Mouse (Mus musculus): Measurements from ENCODE around the gene Dnm3.

DNA sequence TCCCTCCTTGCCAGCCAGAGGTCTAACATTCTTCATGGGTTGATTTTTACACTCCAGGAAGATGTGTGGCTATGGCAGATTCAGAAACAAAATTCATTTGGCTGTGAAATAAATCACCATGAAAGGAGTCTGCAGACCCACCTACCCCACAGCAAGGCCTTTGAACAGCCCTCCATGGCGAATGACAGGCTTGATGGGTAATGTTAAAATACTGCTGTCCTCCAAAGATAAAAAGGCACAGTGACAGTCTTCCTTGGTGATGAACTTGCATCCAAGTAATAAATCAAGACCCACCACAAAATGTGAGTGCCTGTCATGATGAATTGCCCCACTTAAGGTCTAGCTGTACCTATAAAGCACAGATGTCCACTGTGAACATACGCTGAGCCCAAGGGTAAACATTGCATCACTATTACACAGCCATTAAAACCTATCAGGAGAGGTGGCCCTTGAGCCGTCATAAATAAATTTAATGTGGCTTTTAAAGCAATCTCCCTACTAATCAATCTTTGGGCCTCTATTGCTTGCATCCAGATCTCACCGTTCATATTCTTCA, 131.3 kb downstream of the Dnm3 start:
- no peak for TF ChIP-seq CTCF (IDR thresholded peaks at IDR 0.05; ENCODE audit: extremely low read depth, insufficient read length, insufficient replicate concordance, low read depth, low read length)
- TF ChIP-seq POLR2A (IDR thresholded peaks at IDR 0.05; ENCODE audit: low read depth, low read length): no peak

Measured in small intestine, adult 2 months (tissue).